Mouse (Mus musculus): Measurements from ENCODE around the gene Alox12.

- TF ChIP-seq HCFC1 (IDR thresholded peaks at IDR 0.05; ENCODE audit: borderline replicate concordance, insufficient read depth, low read length), result no peak
- TF ChIP-seq MAFK (IDR thresholded peaks at IDR 0.05; ENCODE audit: insufficient read depth, low read depth, low read length), result no peak
- no peak for TF ChIP-seq ZNF384 (IDR thresholded peaks at IDR 0.05; ENCODE audit: low read depth, low read length)
- no peak for TF ChIP-seq ZC3H11A (IDR thresholded peaks at IDR 0.05; ENCODE audit: borderline replicate concordance, low read depth, low read length)
Observed at GRCm38 (mm10) chr11:70214856-70215209, 40.3 kb downstream of the Alox12 start.
